Mouse (Mus musculus): ENCODE data around the gene Ankrd9.
A peak's percentile ranks its signal among the peaks of the same experiment; 100 is the strongest.

Ankrd9 gene

DNA sequence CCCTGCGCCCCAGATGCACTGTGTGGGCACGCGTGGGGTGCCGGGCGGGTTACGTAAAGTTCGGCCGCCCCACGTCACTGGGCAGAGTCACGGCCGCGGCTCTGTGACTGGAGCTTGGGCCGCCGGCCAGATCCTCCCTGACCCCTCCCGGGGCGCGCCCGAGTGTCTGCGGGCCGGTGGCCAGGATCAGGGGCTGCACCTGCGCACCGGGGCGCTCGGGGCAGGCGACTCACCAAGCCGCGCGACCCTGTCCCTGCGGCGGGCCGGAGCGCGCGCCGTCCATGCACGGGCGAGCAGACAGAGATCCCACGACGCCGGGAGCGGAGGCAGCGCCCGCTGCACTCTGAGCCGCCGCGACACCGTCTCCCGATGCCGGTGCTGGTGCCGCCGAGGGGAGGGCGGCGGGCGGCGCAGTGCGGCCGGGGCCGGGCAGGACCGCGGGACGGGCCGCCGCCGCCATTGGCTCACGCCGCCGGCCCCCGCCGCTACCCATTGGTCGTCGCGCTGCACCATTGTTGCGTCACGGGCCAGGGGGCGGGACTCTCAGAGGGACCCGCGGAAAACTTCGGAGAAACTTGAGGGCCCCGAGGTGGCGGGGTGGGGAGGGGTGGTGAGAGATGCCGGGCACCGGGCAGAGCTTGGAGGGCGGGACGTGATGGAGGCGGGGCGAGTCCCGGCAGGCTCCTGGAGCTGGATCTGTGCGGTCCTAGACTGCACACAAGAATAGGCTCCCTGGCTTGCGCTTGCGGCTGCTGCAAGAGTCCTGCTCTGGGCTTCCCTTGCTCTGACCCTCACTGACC is at the start of gene Ankrd9:
Gene Ankrd9, minus strand, starts transcription at position 434 of the 800 bp plus-strand sequence.
- peak; percentile 86 for DNase-seq (ENCODE audit: low read depth, low spot score)

DNA sequence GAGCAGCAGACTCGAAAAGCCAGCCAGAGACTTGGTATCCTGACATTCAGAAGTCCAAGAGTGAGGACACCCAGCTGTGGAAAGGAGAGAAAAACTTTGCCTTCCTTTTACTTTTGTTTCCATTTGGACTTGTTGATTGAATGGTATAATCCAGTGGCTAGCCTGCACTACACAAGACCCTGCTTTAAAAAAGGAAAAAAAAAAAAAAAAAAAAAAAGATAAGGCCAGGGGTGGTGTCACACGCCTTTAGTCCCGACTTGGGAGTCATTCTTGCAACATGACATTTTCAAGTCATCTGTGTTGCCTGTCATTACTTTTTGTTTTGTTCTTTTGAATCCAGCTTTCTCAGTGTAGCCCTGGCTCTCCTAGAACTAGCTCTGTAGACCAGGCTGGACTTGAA is 42.7 kb upstream of the Ankrd9 start:
- DNase-seq (ENCODE audit: low read depth, low spot score) = no peak

DNA sequence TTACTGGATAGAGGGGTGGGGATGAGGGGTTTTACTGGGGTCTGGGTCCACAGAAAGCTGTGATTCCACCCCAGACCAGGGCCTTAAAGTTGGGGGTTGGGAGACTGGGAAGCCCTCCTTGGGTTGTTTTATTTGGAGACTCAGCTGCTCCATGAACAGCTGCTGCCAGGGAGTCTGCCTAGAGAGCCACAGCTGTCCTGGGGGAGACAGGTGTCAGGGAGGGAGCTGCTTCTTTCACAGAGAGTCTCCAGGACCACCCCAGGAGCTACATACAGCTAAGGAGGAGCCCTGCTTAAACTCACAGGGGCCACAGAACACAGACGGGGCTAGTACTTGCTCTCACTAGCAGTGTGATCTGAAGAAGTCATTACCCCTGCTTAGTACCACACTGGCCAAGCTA is 42.3 kb upstream of the Ankrd9 start:
- DNase-seq (ENCODE audit: low read depth, low spot score) = no peak

DNA sequence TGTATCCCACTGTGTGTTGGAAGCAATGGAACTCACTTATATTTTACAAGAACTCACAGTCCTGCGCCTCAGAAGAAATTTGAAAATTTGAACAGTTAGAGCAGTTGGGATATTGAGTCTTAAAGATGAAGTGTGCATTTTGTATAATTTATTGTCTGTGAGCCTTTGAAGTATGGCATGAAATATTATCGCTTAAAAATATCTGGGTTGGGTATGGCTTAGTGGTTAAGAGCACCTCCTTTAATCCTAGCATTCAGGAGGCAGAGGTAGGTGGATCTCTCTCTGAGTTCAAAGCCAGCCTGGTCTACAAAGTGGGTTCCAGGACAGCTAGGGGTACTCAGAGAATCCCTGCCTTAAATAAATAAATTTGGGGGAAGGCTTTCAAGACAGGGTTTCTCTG is 40.2 kb upstream of the Ankrd9 start:
- DNase-seq (ENCODE audit: low read depth, low spot score) = no peak

DNA sequence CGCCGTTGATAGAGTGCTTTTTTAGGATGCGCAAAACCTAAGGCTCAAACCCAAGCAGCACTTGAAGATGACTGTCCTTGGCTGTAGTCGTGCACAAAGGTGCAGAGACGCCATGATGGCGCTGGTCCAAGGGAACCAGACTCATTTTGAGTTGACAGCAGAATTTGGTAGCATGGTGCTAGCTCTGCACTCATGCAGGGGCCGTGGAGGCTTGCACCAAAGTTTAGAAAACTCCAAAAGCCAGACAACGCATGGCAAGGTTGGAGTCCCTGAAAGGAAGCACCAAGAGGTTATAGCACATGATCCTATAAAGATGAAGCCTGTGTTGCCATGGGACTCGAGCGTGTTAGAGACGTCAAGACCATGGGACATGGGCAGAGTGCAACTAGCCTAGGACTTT is 39.2 kb upstream of the Ankrd9 start:
- DNase-seq (ENCODE audit: low read depth, low spot score) = no peak

DNA sequence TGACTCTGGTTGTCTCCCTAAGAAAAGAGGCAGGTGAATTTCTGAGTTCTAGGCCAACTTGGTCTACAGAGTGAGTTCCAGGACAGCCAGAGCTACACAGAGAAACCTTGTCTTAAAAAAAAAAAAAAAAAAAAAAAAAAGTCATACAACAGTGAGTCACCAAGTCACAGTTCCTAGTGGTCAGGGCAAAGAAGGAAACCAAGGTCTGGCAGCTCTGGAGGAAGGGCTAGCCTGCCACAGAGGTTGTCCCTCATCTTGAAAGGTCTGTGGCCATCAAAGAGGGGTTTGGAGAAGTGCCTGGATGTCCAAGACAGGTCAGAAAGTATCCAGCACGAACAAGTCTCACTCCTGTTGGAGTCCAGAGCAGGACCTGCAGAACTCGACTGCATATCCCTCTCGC is 38.0 kb upstream of the Ankrd9 start:
- no peak for DNase-seq (ENCODE audit: low read depth, low spot score)

DNA sequence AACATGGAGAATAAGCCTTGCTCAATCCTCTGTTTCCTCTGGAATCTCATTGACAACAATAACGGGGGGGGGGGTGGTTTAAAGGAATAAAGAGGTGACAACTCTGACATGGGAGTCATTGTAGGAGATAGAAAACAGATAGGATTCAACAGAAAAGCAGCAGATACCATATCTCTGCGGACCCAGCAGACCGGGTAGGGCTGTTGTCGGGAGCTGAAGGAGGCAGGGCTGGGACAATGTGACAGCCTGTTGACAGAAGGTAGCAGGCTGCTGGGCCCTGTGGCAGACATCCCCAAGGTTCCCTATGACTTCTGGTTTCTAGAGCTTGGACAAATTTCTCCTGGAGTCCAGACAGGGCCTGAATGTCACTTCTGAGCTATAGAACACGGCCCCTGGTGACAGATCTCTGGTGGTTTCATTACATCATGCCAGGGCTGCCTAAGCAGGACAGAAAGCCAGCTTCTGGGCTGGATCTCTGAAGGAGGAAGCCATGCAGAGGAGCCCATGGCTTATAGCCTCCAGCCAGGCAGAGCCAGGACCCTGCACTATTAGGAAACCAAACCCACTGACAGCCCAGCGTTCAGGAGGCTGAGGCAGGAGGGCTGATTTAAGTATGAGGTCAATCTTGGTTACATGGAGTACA is 30.9 kb upstream of the Ankrd9 start:
- no peak for DNase-seq (ENCODE audit: low read depth, low spot score)

DNA sequence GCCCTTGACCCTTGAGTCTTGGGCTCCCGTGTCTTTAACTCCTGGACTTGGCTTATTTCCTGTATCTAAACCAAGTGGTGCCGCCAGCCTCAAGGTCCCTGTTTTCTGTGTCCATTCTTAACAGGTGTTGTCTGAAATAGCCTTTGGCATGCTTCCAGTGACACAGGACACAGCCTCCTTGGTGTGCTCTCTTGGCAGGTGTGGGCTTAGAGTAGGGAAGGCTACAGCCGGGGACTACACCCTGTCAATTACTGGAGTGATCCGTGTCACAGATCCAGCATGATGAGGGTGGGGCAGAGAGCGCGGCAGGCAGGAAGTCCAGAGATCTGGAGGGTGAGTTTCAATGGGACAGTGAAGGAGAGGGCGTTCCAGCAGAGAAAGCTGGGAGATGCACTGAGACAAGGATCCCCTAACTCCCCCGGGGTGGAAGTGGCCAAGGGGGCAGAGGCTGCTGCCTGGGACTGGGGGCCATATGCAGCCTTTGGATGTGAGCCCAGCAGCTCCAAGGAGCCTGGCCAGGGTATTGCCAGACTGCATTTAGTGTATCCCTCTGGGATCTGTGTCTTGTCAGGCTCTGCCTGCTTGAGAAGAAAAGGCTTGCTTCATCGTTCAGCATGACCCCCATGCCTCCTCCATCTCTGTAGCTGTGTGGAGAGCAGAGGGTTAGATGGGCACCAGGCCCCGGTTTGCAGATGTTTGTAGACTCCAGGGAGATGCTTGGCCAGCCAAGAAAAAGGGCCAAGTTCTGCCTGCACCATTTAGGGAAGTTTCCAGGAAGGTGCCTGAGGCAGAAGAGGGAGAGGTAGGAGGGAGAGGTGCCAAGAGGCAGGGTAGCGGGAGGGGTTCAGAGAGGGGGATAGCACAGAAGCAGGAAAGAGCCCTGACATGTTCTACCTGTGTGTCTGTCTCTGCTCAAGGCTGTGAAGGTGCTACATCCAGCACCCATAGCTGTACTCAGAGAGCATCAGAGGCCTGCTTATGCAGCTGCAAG is 30.0 kb upstream of the Ankrd9 start:
- DNase-seq (ENCODE audit: low read depth, low spot score) = no peak

DNA sequence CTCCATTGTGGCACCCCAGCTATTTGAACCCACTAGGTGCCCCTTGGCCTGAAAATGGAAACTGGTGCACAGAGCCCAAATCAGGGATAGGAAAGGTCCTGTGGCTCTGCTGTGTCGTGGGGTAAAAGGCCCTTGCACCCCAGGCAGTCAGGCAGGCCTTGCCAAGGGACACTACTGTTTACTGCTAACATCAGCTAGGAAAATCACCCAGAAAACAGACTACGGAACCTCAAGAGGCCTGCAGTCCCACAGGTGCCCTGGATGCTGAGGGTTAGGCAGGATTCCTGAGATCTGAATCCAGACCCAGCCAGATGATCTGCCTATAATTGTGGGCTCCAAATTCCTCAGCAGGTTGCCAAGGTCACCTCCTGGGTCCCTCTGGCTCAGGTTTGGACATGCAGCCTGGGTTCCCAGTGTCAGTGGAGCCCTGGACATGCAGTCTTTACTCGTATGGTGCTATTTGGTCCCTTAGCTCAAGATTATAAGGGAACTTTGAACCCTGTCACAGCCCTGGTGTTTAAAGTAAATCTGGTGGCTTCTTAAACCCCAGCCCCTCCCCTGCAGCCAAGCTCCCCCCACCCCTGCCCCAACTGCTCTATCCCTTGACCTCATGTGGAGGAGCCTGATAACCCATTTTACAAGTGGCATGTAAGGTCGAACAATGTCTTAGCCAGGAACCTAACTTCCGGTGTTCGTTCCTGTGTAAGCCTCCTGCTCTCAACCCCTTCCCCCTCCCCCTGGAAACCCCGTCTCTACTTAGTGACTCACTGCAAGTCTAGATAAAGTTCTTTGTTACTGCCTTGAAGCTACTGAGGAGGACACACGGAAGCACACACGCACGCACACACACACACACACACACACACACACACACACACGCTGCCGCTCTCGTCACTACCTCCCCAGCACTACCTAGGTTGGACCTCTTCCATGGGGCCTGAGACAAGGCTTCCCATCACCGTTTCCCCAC is 28.6 kb upstream of the Ankrd9 start:
- DNase-seq (ENCODE audit: low read depth, low spot score) = no peak

DNA sequence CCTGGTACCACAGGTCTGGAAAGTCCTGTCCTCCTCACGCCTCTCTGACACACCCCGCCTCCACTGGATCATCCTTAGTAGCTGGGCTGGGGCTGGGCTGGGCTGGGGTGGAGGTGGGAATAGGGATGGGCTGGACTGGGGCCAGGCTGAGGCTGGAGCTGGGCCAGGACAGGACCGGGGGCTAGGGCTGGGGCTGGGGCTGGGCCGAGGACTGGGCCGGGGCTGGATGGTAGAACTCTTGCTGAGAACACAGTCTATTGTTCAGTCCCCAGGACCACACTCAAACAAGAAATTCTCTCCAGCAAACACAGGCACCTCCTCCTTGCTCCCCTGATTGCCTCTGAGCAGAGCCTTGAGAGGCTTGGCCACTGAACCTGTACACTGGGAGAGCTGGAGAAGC is 27.5 kb upstream of the Ankrd9 start:
- no peak for DNase-seq (ENCODE audit: low read depth, low spot score)

DNA sequence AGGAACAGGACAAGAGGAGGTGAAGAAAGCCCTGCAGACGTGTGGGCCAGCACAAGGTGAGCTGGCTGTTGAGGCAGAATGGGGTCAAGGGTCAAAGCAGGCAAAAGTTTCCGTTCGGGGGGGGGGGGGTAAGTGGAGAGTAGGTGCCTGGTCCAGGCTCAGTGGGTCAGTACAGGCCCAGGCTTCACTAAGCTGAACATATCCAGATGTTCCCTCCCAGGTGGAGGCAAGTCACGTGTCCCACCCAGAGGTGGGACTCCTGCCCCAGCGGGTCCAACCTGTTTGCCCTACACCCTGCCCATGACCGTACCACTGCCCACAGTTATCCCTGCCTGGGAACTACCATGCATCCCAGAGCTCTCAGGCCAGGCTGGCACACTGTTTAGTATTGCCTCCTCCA is 27.0 kb upstream of the Ankrd9 start:
- no peak for DNase-seq (ENCODE audit: low read depth, low spot score)

DNA sequence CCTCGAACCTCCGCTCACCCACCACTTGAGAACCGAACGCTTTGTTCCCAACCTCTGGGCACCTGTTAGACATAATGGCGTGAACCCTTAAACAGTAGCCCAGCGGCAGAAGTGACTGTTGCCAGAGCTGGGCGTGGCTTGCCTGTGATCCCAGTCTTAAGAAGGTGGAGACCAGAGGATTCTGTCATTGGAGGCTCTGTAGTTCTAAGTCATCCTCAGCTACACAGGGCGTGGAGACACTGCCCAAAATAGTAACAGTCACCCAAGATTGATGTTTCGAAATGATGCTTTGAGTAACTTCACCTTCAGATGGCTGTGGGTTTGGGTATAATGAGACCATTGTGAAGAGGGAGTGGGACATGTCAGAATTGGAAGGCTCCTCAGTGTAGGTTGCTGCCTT is 25.3 kb upstream of the Ankrd9 start:
- no peak for DNase-seq (ENCODE audit: low read depth, low spot score)

DNA sequence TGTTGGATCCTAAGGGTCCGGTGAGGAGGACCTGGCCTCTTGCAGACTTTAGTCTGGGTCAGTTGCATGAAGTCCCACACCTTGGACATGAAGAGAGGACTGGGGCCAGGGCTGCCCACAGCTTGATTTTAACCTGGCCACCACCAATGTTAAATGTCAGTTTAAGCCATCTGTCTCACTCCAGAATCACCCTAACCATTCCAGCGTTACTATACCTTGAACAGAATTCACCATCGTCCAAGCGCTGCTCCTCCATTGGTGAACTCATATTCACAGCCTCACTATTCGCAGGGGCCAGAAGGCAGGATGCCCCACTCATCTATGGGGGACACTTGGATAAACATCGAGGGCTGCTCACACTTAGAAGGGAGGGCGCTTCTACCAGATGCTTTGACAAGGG is 22.1 kb upstream of the Ankrd9 start:
- no peak for DNase-seq (ENCODE audit: low read depth, low spot score)

DNA sequence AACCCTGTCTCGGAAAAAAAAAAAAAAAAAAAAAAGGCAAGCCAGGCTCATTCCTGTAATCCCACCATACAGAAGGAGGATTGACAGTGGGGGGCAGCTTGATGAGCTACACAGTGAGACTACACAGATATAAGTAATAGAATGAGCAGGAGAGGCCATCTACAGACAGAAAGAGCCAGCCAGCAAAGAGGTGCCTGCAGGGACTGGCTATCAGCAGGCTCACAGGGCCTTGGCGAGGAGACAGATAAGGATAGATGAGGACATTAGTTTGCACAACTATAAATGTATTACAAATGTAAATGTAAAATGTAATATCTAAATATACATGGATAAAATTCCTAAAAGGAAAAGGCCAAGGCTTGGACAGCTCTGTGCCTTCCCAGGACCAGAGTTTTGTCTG is 21.0 kb upstream of the Ankrd9 start:
- no peak for DNase-seq (ENCODE audit: low read depth, low spot score)

DNA sequence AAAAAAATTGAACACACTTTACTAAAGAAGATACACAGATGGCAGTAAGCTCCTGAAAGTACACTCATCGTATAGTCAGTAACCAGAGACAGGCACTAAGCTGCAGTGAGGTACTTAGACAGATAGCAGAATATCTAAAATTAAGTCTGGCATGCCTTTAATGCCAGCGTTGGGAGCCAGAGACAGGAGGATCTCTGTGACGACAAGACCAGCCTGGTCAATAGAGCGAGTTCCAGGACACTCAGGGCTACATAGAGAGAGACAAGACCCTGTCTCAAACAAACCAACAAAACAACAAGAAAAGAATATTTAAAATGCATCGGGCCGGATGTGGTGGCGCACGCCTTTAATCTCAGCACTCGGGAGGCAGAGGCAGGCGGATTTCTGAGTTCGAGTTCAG is 19.3 kb upstream of the Ankrd9 start:
- DNase-seq (ENCODE audit: low read depth, low spot score) = no peak

DNA sequence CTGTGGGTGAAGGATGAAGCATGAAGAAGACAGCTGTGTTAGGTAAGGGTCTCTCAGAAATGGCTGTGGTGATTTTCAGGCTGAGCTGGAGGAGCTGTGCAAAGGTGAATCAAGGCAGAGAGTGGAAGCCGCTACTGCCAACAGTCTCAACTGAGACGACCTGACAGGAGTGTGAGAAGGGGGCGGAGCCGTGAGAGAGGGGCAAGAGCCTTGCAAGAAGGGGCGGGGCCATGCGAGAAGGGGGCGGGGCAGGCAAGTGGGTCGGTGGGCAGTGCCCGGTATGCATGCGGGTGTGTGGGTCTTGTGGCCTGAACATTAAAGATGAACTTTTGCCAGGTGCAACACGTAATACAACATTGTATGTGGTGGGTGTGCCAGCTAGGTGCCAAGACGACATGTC is 15.8 kb upstream of the Ankrd9 start:
- DNase-seq (ENCODE audit: low read depth, low spot score) = no peak

DNA sequence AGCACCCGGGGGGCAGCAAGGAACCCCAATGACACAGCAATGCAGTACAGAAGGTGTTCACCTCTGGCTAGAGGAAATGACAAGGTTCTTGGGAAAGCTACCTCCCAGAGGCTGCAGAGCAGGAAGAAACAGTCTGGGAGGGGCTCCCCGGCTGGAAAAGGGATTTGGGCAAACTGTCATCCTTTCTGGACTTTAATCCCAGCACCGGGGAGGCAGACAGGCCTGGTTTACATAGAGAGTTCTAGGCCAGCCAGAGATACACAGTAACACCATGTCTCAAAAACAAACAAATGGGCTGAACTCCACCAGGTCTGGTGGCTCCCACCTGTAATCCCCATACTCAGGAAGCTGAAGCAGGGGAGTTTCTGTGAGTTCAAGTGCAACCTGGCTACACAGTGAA is 14.4 kb upstream of the Ankrd9 start:
- DNase-seq (ENCODE audit: low read depth, low spot score) = no peak

DNA sequence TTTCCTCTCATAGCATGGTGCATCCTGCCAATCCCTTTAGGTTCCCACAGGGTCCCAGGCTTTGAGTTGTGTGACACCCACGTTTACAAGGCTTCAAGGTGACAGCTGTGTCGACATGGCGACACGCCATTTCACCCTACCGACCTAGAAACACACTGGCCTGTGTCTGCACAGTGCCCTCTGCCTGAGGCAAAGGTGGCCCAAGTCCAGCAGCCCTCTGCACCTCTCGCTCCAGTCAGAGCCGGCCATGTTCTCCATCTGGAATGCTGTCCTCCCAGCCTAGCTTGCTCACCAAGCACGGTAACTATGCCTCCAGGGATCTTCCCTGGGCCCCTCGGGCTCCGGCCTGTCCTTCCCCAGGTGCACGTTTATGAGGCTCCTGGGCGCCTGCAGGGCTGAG is 13.9 kb upstream of the Ankrd9 start:
- no peak for DNase-seq (ENCODE audit: low read depth, low spot score)

DNA sequence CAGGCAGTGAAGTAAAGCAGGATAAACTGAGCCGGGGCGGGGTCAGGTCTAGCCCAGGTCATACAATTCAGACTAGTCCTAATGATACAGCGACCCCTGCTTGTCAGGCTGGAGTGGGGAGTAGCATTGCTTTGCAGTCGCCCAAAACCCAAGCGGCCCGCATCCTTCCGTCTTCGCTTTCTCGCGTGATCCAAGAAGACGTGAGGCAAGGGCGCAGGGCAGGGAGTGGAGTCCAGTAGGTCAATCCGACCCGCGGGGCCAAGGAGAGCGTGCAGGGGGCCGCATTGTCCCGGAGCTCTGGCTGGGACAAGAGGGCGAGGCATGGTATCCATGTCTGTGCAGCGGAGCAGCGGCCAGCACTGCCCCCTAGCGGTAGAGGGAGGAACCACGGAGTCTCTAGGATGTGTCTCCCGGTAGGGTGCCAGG is 13.3 kb upstream of the Ankrd9 start:
- DNase-seq (ENCODE audit: low read depth, low spot score) = peak; percentile 90

DNA sequence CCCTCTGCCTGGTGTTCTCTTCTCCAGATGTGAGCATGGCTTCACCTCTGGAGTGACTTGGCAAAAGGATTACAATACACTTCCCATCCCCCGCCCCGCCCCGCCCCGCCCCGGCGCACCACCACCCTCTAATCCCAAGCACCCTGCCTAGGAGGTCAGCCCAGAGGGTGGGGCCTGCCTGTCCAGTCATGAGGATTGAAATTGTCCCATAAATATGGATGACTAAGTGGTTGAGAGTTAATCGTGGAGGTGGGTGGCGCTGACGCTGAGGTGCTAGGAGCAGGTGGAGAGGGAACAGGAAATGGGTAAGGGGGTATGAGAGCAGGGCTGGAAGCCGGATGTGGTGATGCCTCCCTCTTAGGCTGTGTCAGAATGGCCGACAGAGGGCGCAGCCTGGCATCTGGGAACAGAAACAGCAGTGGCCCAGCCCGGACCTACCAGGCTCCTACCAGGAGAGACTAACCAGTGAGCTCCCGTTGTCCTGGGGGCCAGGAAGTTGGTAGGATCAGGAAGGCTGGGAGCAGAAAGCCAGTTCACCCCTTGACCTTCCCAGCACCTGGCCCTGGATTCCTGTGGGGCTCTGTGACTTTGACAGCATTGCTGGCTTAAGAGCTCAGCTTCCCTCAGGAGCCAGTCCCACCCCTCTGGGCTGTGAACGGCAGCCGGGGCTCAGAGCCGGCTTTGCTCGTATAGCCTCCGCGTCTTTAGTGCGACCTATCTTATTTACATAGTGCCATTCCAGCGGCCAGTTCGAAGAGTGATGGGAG is 12.7 kb upstream of the Ankrd9 start:
- DNase-seq (ENCODE audit: low read depth, low spot score) = peak; percentile 73

All from WW6 (cell line).